Mouse (Mus musculus) liver, postnatal 0 days (tissue): ENCODE measurements at regions not wholly inside any gene's neighbourhood (a gene's known extent, or its start where the extent isn't known, plus 50 kb on each side); places are given as distances from the start of the nearest gene placed in this dataset.
A peak's percentile ranks its signal among the peaks of the same experiment; 100 is the strongest.

Experiments
- ATAC-seq: fragments of 200-750 bp; cut with Nextera tagmentation; 2 replicates; pipeline ENCODE4 v1.8.0; 2017; ENCODE audit warnings: mild to moderate bottlenecking, moderate library complexity
- DNase-seq: peaks from one replicate; pipeline ENCODE4 v3.0.0-alpha.2; 2016
- H3K27ac ChIP-seq: fragments of 300-500 bp; sonication (generic); 2 replicates; pipeline ENCODE4 v1.5.1; 2014; ENCODE audit warnings: antibody characterized with exemption, moderate library complexity, mild to moderate bottlenecking, low read depth
- H3K27me3 ChIP-seq: fragments of 300-500 bp; sonication (generic); 2 replicates; pipeline ENCODE4 v1.6.1; 2014; ENCODE audit warnings: low read length, control low read depth, mixed read lengths; ENCODE audit not compliant: insufficient read depth
- H3K36me3 ChIP-seq: fragments of 300-500 bp; sonication (generic); replicated peaks from 2 replicates; pipeline ENCODE4 v1.6.1; 2014; ENCODE audit warnings: mild to moderate bottlenecking, control low read depth, low read length, moderate library complexity, mixed read lengths; ENCODE audit not compliant: insufficient read depth
- H3K4me1 ChIP-seq: fragments of 300-500 bp; sonication (generic); 2 replicates; pipeline ENCODE4 v1.6.1; 2014; ENCODE audit warnings: antibody characterized with exemption, mild to moderate bottlenecking, control low read depth; ENCODE audit not compliant: insufficient read depth
- H3K4me2 ChIP-seq: fragments of 300-500 bp; sonication (generic); 2 replicates; pipeline ENCODE4 v1.6.1; 2014; ENCODE audit warnings: low read depth, mild to moderate bottlenecking, low read length, moderate library complexity, mixed read lengths
- H3K4me3 ChIP-seq: fragments of 300-500 bp; sonication (generic); 2 replicates; pipeline ENCODE4 v1.5.1; 2014; ENCODE audit warnings: low read depth, low read length
- H3K9ac ChIP-seq: fragments of 300-500 bp; sonication (generic); replicated peaks from 2 replicates; pipeline ENCODE4 v1.6.1; 2014; ENCODE audit warnings: mild to moderate bottlenecking, moderate library complexity
- H3K9me3 ChIP-seq: fragments of 300-500 bp; sonication (generic); 2 replicates; pipeline ENCODE4 v1.6.1; 2016; ENCODE audit warnings: mild to moderate bottlenecking, control low read depth, low read length, mixed read lengths
- CTCF ChIP-seq: sonication (generic); IDR thresholded peaks from 2 replicates; pipeline ENCODE4 v1.5.1; 2016; ENCODE audit warnings: antibody characterized with exemption, low read depth
- EP300 ChIP-seq: IDR thresholded peaks from 2 replicates; pipeline ENCODE4 v1.6.1; 2016; ENCODE audit warnings: antibody characterized with exemption, low read depth, mild to moderate bottlenecking
- WGBS: fragments of 180-500 bp; shearing (Covaris S2); extraction: QIAGEN DNeasy Blood & Tissue Kit; methylation state at CpG from one replicate; pipeline ENCODE4 v1.1.7; 2014; ENCODE audit not compliant: insufficient replicate concordance; 5-methylcytosine and 5-hydroxymethylcytosine counted together

DNA sequence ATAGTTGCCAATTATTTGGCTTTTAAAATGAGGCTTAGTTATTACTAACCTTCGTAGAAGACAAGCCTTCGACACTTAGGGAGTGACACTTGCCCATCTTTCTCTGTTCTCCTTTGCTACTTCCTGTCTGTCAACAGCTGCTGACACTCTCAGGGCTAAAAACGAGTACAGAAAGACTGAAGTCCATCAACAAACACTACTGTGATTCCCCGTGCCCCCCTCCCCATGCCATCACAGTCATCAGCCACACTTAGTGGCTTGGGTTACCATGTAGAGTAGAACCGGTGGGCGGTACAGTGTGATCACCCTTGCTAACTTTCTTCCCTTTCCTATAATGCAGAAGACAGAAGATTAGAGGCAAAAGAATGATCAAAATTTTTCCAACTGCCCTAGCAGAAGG, 402.4 kb downstream of the Atp23 start:
- TF ChIP-seq EP300 (no peak), CTCF (no peak)
- 50% methylated on average over 6 of the region's 6 CpGs for WGBS

DNA sequence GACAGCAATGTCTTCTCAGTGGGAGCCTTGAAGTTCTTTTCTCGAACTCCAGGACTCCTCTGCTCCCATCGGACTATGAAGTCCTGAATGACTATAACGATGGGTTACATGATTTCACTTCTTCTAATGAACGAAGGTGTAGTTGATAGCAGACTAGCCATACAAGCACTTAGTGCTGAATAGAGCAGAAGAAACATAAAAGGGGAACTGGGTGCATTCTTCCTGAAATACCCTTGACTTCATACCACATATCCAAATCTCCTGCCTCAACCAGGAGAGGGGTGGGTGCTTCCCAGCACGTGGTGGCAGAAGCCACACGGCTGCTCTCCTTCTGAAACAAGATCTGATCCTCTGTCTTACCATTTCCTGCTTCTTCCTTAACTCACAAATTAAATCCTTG, 407.4 kb downstream of the Atp23 start:
- no peaks in the 10 kb centered on the region for H3K4me1 ChIP-seq
- no peak overlapping the region for H3K4me2 ChIP-seq
- no peak overlapping the region for H3K4me3 ChIP-seq
- ATAC-seq (no peak), DNase-seq (no peak)
- 62% methylated on average over 6 of the region's 6 CpGs for WGBS
- H3K9ac ChIP-seq: no peak overlapping the region
- no peaks in the 10 kb centered on the region for H3K36me3 ChIP-seq
- no peaks in the 10 kb centered on the region for H3K9me3 ChIP-seq
- H3K27ac ChIP-seq: no peak overlapping the region
- H3K27me3 ChIP-seq: no peaks in the 10 kb centered on the region
- TF ChIP-seq CTCF (no peak), EP300 (no peak)

More for the DNA sequence above, 402.4 kb downstream of the Atp23 start:
- Histone ChIP-seq H3K27me3 (no peaks in the 10 kb centered on the region), H3K4me2 (no peak overlapping the region), H3K4me3 (no peak overlapping the region), H3K9ac (no peak overlapping the region), H3K36me3 (no peaks in the 10 kb centered on the region), H3K9me3 (no peaks in the 10 kb centered on the region), H3K4me1 (peaks cover 4% of the 10 kb centered on the region; the same call in 1 of the 2 replicates), H3K27ac (no peak overlapping the region)
- peak; percentile 34; the same call in 1 of the 2 replicates for ATAC-seq
- DNase-seq: peak; percentile 15

DNA sequence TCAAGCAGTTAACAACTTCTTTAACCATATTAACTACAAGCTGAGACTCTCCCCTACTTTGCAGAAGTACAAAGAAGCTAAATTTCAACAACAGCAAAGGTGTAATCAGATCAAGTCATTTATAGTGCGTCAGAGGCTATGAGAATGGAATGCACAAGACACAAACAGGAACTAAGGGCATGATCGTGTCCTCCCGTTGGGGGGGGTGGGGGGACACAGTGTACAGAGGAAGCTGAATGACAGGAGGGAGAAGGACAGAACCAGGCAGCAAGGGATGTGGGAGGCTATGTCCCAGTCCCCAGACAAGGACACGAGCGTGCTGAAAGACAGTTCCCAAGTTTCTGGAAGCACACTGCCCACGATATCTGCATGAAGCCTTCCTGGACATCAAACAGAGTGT, 408.9 kb downstream of the Atp23 start:
- Histone ChIP-seq H3K36me3 (no peaks in the 10 kb centered on the region), H3K27me3 (no peaks in the 10 kb centered on the region), H3K27ac (no peak overlapping the region), H3K9ac (no peak overlapping the region), H3K4me2 (no peak overlapping the region), H3K4me1 (no peaks in the 10 kb centered on the region), H3K9me3 (no peaks in the 10 kb centered on the region), H3K4me3 (no peak overlapping the region)
- 36% methylated on average over 6 of the region's 6 CpGs for whole genome bisulfite sequencing
- ATAC-seq (peak; percentile 29; the same call in 1 of the 2 replicates), DNase-seq (peak; percentile 22)
- peak; percentile 33; the same call in 1 of the 2 replicates for TF ChIP-seq EP300
- no peak for TF ChIP-seq CTCF

DNA sequence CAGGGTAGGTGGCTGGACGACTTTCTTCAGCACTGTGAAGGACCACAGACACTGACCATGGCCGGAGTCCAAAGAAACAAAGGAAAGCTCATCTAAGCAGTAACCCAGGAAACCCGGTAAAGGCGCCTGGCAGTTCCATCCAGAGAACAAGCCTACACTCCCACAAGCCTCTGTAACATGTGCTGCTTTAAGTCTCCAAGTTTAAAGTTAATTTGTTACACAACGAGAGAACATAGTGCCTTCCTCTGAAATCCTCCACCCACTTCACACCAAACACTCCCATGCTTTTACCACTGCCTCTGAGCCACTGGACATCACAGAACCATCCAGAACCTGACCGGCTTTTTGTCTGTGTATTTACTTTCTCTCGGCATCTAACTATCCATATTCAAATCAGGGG, 416.0 kb downstream of the Atp23 start:
- H3K27me3 ChIP-seq: no peaks in the 10 kb centered on the region
- no peaks in the 10 kb centered on the region for H3K36me3 ChIP-seq
- no peaks in the 10 kb centered on the region for H3K9me3 ChIP-seq
- no peak overlapping the region for H3K9ac ChIP-seq
- no peaks in the 10 kb centered on the region for H3K4me1 ChIP-seq
- WGBS: 74% methylated on average over 7 of the region's 7 CpGs
- no peak for DNase-seq
- no peak overlapping the region for H3K27ac ChIP-seq
- no peak for ATAC-seq
- no peak overlapping the region for H3K4me2 ChIP-seq
- no peak overlapping the region for H3K4me3 ChIP-seq
- TF ChIP-seq CTCF (no peak), EP300 (no peak)

DNA sequence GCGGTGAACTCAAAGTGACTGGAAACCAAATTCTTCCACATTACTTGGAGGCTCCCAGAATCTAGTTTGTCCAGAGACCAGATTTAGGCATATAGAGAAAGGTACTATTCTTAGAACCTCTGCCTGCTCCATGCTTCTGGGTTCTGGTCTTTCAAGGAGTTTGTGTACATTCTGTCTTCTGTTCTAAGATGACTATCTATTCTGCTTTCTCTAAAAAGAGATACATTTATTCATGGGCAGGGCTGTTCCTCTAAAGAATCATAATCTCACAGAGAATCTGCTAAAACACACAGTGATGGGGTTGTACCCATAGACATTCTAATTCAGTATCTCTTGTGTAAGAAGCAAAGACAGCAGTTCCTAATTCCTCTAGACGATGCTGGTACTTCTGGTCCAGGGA, 417.7 kb downstream of the Atp23 start:
- WGBS: 78% methylated on average over 2 of the region's 2 CpGs
- Histone ChIP-seq H3K9me3 (no peaks in the 10 kb centered on the region), H3K4me1 (no peaks in the 10 kb centered on the region), H3K9ac (no peak overlapping the region), H3K36me3 (no peaks in the 10 kb centered on the region), H3K27ac (no peak overlapping the region), H3K4me3 (no peak overlapping the region), H3K4me2 (no peak overlapping the region), H3K27me3 (no peaks in the 10 kb centered on the region)
- TF ChIP-seq EP300: no peak
- no peak for TF ChIP-seq CTCF
- ATAC-seq (no peak), DNase-seq (no peak)

DNA sequence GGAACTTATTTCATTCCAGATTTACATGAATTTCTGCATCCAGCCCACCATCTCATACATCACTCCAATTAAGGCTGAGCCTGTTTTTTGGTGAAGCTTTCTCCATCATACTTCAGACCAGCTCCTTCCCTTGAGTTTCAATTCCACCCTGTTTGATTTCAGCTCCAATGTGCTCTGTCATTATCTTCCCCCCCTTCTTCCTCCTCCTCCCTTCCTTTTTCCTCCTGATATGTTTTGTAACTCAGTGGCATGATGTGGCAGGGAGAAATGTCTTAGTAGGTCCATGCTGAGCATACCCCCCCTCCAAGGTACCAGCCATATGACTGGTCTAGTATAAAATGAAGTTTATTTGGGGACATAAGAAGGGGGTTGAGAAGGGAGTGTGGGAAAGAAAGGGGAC, 420.8 kb downstream of the Atp23 start:
- Histone ChIP-seq H3K27ac (no peak overlapping the region), H3K27me3 (no peaks in the 10 kb centered on the region), H3K36me3 (no peaks in the 10 kb centered on the region), H3K9ac (no peak overlapping the region), H3K4me1 (no peaks in the 10 kb centered on the region), H3K4me2 (no peak overlapping the region), H3K9me3 (no peaks in the 10 kb centered on the region), H3K4me3 (no peak overlapping the region)
- DNase-seq (no peak), ATAC-seq (no peak)
- no peak for TF ChIP-seq CTCF
- TF ChIP-seq EP300: no peak

DNA sequence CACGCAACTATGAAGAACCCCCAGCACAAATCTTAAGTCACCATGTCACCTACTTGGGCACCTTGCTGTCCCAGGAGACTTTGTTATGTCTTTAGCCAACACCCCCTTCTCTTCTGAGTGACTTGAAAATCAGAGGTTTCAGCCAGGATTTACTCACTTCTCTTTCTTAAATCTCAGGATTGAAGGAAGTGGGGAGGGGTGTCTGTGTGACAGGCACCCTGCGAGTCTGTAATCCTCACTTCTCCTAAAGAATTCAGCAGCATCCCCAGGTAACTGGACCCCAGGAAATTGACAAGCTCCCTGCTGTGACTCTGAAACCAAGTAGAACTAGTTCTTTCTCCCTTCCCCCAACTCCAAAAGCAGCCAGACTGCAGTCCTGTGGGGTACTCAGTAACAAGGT, 421.4 kb downstream of the Atp23 start:
- Histone ChIP-seq H3K4me2 (no peak overlapping the region), H3K27ac (no peak overlapping the region), H3K27me3 (no peaks in the 10 kb centered on the region), H3K4me1 (no peaks in the 10 kb centered on the region), H3K36me3 (no peaks in the 10 kb centered on the region), H3K4me3 (no peak overlapping the region), H3K9me3 (no peaks in the 10 kb centered on the region), H3K9ac (no peak overlapping the region)
- DNase-seq (no peak), ATAC-seq (no peak)
- WGBS: 21% methylated on average over 2 of the region's 2 CpGs
- TF ChIP-seq CTCF (no peak), EP300 (no peak)
